Comparison of ENCODE assay signal across 8 mouse cellular contexts in the genomic region with DNA sequence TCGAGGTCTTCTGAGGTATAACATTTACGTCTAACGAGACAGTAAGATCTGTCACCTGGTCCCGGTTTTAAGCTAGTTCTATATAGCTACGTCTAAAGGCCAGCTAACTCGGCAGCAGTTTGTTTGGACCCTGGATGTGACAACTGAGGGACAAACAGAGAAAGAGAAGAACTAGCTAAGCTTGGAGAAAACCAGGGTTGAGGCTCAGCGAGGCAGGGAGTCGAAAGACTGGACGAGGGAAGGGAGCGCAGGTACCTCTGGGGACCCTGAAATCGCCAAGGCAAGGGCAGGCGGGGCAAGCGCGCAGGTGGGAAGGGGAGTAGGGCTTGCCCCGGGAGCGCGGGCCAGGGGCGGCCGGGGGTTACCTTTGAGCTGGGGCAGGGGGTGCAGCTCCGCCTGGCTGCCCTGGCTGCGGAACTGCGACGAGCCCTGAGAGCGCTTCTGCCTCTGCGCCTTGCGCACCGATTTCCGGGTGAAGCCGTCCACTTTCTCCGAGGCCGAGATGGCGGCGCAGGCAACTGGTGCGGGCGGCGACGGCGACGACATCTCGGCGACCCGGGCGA. TPM values are rescaled to one million over a fixed set of nuclear protein-coding genes. Genes with fewer than 3 reads are reported as not detected.
A peak's percentile ranks its signal among the peaks of the same experiment; 100 is the strongest.
DNase-seq lines count a peak whose midpoint lies in the region; ATAC-seq lines count a peak whose summit lies in the region.

No protein-coding gene starts in this region.

- ATAC-seq in heart, embryonic 13.5 days (ENCODE audit: extremely low read depth, insufficient number of reproducible peaks, low FRiP score, low TSS enrichment) = no peak
- ATAC-seq in lung, embryonic 16.5 days (ENCODE audit: low read depth) = no peak

- H3K9ac ChIP-seq in heart, embryonic 13.5 days = peak overlapping the region; percentile 98
- H3K9ac ChIP-seq in lung, embryonic 16.5 days (ENCODE audit: low read length) = peak overlapping the region; percentile 85

- H3K27me3 ChIP-seq in heart, embryonic 13.5 days (replicated peaks) = no peaks in the 10 kb centered on the region
- H3K27me3 ChIP-seq in lung, embryonic 16.5 days (ENCODE audit: control insufficient read depth, insufficient read depth, low read depth, low read length) = no peaks in the 10 kb centered on the region

- no peaks in the 10 kb centered on the region for H3K9me3 ChIP-seq in heart, embryonic 13.5 days
- H3K9me3 ChIP-seq in lung, embryonic 16.5 days (ENCODE audit: control insufficient read depth, low read length) = no peaks in the 10 kb centered on the region

- 1% methylated on average over 34 of the region's 43 CpGs for WGBS in heart, embryonic 13.5 days
- WGBS in lung, embryonic 16.5 days = under 1% methylated on average over 35 of the region's 43 CpGs

- H3K4me2 ChIP-seq in heart, embryonic 13.5 days = peak overlapping the region; percentile 81
- peak overlapping the region; percentile 80 for H3K4me2 ChIP-seq in lung, embryonic 16.5 days (ENCODE audit: low read depth, low read length)

- H3K4me1 ChIP-seq in heart, embryonic 13.5 days = peaks cover 39% of the 10 kb centered on the region
- H3K4me1 ChIP-seq in lung, embryonic 16.5 days (replicated peaks; ENCODE audit: control insufficient read depth, insufficient read depth, low read length) = peaks cover 8% of the 10 kb centered on the region

- H3K4me3 ChIP-seq in heart, embryonic 13.5 days = peak overlapping the region; percentile 78
- H3K4me3 ChIP-seq in lung, embryonic 16.5 days (ENCODE audit: low read length) = peak overlapping the region; percentile 89

- H3K36me3 ChIP-seq in heart, embryonic 13.5 days = no peaks in the 10 kb centered on the region
- H3K36me3 ChIP-seq in lung, embryonic 16.5 days (ENCODE audit: control insufficient read depth, insufficient read depth, low read length) = no peaks in the 10 kb centered on the region

- peak overlapping the region; percentile 97 for H3K27ac ChIP-seq in heart, embryonic 13.5 days (replicated peaks)
- peak overlapping the region; percentile 98 for H3K27ac ChIP-seq in lung, embryonic 16.5 days (ENCODE audit: low read length)

- DNase-seq in 416B (ENCODE audit: low read depth) = peak; percentile 33
- peak; percentile 54 for DNase-seq in Muller cell, postnatal 12 days (ENCODE audit: inconsistent ontology term)
- peak; percentile 34 for DNase-seq in embryo, embryonic 11.5 days (ENCODE audit: low read depth, low spot score)
- DNase-seq in kidney, postnatal 10 days = peak; percentile 75
- peak; percentile 23 for DNase-seq in retina, postnatal 7 days (ENCODE audit: low read depth, low spot score)
- DNase-seq in urinary bladder, postnatal 25 days (ENCODE audit: low spot score) = peak; percentile 45

RNA-seq across cellular contexts. Expression of gene Ppp2r5a, which starts 7.1 kb away (rescaled TPM):
- polyA plus RNA-seq in heart, embryonic 13.5 days (2015; fragmentation: Nextera tagmentation; extraction: Ambion mirVana) = 21.2 and 22.6 TPM in 2 replicates
- polyA plus RNA-seq in lung, embryonic 16.5 days (2015; fragmentation: Nextera tagmentation; extraction: Ambion mirVana) = 18.4 and 21.7 TPM in 2 replicates

Comparison
In these comparisons a context has a peak if more than half of its experiments do, and no peak if none do; other contexts are left out.
1. DNase-seq: peak in every context shown above with its lines; median percentile 75 in kidney, postnatal 10 days; 54 in Muller cell, postnatal 12 days; 45 in urinary bladder, postnatal 25 days; 34 in embryo, embryonic 11.5 days; 33 in 416B; 23 in retina, postnatal 7 days.